Mouse (Mus musculus): ENCODE measurements around the gene Lcn12.

- no peak for TF ChIP-seq POLR2A (IDR thresholded peaks at IDR 0.05; ENCODE audit: low read depth, low read length)
- TF ChIP-seq CTCF (IDR thresholded peaks at IDR 0.05; ENCODE audit: borderline replicate concordance, insufficient read depth, low read length): peak; percentile 21; the same call in 1 of the 2 replicates
Measured at GRCm38 (mm10) chr2:25509912-25510311, 16.2 kb upstream of the Lcn12 start.

All from embryonic fibroblast, embryonic 13.5 days (primary cell).